Mouse (Mus musculus): ENCODE results near the gene Olfr1260.
A peak's percentile ranks its signal among the peaks of the same experiment; 100 is the strongest.

The Olfr1260 gene

DNA sequence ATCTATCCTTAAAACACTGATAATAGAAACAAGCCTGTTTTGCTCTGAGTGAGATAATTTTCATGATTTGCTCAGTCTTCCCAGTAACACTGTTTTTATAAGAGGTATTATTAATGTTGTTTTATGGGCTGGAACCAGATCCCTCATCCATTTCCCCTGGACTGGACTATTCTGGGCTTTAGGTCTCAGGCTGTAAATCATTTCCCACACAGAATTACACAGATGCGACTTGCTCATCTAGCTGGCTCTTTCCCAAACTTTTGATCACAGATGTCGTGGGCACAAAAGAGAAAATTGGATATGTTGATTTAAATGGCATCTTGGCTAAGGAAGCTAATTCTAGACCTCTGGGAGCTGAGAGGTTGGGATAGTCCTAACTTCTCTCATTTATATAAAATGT lies at the start of gene Olfr1260:
Olfr1260 (plus strand) TSS at position 157 of the 400 bp plus-strand sequence.
- no peak for DNase-seq (ENCODE audit: low read depth, low spot score)

DNA sequence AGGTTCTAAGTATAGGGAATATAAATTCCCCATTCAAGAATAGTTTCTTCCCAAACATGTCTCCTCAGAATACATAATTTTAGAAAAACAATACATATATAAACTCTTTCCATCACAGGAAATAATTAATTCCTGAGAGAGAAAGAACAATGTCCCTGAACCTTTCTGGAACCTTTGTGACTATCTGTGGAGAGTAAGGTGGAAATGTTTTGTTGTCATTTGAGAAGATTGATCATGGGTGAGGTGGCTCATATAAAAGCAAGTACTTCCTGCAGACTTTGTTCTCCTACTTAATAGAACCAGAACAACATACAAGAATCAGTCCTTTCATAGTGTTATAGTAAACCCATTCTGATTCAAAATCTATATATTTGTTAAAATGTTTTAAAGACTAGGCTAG lies 47.1 kb upstream of the Olfr1260 start, which contains the start of gene Olfr1258:
Olfr1258 (plus strand) TSS at position 301 of the 400 bp plus-strand sequence.
- DNase-seq (ENCODE audit: low read depth, low spot score) = peak; percentile 2

DNA sequence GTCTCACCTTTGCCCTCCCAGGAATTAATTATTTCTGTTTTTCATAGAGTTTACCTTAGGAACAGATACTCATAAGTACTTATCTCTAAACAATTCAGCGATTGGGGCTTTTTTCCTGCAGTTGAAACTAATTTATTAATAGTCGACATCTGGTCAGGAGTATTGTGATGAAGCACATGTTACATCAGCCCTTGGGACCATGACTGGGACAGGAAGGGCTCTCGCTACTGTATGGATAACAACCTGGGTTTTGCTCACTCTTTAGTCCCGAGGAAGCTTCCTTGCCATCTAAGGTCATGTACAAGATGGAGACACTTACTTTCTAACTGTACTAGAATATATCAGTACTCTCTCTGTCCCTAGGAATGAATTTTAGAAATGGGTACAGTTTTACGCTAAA lies 25.6 kb upstream of the Olfr1260 start, which contains the start of gene Olfr1259:
Olfr1259 (minus strand) TSS at position 101 of the 400 bp plus-strand sequence.
- DNase-seq (ENCODE audit: low read depth, low spot score) = no peak

DNA sequence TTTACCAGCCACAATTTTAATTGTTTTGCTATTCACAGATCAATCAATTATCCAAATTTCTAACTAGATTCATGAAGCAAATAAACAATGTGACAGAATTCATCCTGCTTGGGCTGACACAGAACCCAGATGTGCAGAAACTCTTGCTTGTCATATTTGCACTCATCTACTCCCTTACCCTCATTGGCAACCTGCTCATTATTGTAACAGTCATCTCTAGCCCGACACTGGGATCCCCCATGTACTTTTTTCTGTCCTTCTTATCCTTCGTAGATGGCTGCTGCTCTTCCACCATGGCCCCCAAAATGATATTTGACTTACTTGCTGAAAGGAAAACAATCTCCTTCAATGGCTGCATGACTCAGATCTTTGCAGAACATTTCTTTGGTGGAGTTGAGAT lies 3.6 kb downstream of the Olfr1260 start:
- DNase-seq (ENCODE audit: low read depth, low spot score) = no peak

DNA sequence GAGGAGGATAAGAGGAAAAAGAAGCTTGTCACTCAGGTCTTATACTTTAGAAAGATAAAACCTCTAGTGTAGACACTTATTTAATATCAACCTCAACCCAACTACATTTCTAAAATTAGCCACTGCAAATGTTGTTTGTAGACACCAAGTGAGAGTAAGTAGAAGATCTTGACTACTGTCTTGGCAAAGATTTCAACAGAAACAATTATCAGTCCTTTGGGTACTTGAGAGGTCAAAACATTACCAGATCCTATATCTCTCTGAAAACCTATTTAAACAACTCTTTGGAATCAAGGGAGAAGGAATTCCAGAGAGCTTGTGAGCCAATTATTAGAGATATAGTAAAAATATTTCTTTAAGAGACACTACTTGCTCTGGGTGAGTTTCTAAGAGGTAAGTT lies 16.8 kb downstream of the Olfr1260 start, which contains the start of gene Olfr1261:
Olfr1261 (plus strand) TSS at position 301 of the 400 bp plus-strand sequence.
- DNase-seq (ENCODE audit: low read depth, low spot score) = no peak

DNA sequence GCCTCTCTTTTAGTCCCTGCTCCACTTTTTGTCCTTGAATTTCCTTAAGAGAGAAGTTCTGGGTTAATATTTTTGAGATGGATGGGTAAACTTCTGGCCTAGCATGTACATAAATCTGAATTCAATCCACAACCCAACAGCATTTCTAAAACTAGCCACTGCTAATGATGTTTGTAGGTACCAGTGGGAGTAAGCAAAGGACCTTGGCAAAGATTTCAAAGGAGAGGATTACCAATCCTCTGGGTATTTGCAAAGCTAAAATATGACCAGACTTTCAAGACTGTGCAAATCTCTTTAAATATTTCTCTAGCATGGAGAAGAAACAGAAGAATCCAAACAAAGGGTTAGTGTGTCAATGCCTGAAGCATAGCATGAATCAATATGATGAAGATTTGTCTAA lies 25.7 kb downstream of the Olfr1260 start, which contains the start of gene Olfr1262:
Olfr1262 (plus strand) TSS at position 301 of the 400 bp plus-strand sequence.
- no peak for DNase-seq (ENCODE audit: low read depth, low spot score)

DNA sequence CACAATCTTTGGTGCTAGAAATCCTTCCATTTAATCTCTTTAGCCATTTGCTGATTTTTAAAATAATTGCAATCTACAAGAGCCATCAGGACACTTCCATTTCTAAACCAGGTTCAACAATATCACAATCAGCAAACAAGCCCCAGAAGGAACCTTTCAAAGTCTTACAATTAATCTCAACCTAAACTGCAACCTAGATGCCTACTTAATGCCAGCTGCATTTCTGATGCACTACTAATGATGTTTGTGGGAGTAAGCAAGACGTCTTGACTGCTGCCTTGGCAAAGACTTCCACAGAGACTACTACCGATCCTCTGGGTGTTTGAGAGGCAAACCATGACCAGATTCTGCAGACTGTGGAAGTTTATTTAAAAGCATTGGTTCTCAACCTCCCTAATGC lies 37.7 kb downstream of the Olfr1260 start, which contains the start of gene Olfr1263:
Olfr1263 (plus strand) TSS at position 301 of the 400 bp plus-strand sequence.
- DNase-seq (ENCODE audit: low read depth, low spot score) = no peak

DNA sequence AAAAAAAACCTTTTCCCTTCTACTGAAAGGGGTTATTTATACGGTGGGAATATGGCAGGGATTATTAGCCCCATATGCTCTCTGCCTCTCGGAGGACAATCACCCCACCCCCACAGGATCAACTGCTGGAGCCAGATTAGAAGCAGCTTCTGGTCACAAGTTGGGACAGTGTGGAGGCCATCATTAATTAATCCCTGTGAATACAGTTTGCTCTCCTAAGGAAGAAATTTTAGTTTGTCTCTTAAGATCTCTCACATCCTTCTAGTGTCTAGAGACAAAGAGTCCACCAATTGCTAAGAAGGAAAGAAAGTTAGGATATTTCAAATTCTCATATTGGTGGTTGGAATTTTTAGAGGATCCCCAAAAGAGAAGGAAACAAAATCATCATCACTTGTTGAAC lies 51.3 kb downstream of the Olfr1260 start, which contains the start of gene Olfr1264:
Olfr1264 (minus strand) TSS at position 101 of the 400 bp plus-strand sequence.
- DNase-seq (ENCODE audit: low read depth, low spot score) = no peak
